Mouse (Mus musculus): ENCODE measurements at regions not wholly inside any gene's neighbourhood (a gene's known extent, or its start where the extent isn't known, plus 50 kb on each side); places are given as distances from the start of the nearest gene placed in this dataset.

DNA sequence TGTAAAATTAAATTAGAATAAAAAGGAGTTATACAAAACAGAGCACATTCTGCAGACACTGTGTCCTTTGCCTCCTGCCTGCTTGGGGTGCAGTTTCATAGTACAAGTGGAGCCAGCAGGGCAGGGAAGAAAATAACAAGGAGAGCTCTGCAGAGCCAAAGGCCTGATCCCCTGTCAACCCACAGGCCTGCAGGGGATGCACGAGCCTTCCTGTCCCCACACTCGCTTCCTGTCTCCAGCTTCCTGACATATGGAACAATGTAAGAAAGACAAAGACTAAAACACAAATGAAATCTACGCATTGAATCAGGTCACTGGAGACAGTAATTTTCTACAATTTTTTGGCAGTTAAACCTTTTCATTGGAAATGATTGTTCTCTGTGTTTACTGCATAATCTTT lies 861.8 kb downstream of the Efnb2 start:
- TF ChIP-seq CTCF (IDR thresholded peaks at IDR 0.05): no peak
- TF ChIP-seq EP300 (IDR thresholded peaks at IDR 0.05): 0 out of 2 replicates have a peak, but pooled peaks have one; percentile 8

All from lung, postnatal 0 days (tissue).